Mouse (Mus musculus) embryonic fibroblast, embryonic 13.5 days (primary cell): ENCODE measurements around the gene Cpt1a.

Experiments used
- CTCF ChIP-seq: IDR thresholded peaks from 2 replicates; pipeline ENCODE4 v1.5.1; 2011; ENCODE audit warnings: mild to moderate bottlenecking, control low read depth, low read length, moderate library complexity, borderline replicate concordance; ENCODE audit not compliant: insufficient read depth
- POLR2A ChIP-seq: IDR thresholded peaks from 2 replicates; pipeline ENCODE4 v1.6.1; 2011; ENCODE audit warnings: low read depth, mild to moderate bottlenecking, control low read depth, low read length, moderate library complexity

DNA sequence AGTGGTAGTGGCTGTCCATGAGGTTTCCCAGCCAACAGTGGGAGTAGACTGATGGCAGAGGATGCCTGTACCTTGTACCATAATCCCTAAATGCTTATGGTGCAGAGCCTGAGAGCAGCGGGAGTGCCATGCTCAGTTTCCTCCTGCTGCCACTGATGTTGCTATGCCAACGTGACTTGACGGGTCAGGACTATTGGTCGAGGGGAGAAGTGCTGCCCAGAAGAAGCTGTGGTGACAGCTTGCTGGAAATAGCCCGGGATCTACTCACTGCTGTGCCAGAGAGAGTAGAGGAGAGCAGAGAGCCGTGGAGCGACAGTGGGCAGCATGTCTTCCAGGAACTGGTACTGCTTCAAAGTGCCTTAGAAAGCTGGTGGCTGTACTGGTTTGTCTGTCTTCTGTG, 79.8 kb downstream of the Cpt1a start:
- TF ChIP-seq CTCF (no peak), POLR2A (no peak)
